Mouse (Mus musculus): ENCODE measurements around the gene Gm10912. TPM values are rescaled to one million over a fixed set of nuclear protein-coding genes. Genes with fewer than 3 reads are reported as not detected.
"Not testable (repeated sequence)": the region's sequence is repeated elsewhere in the genome, so short reads cannot be mapped to it uniquely, and the experiment has no call there.

Gene Gm10912
- under 1 TPM; 0.17 to 0.29 TPM for total RNA-seq (2021)

GRCm38 (mm10) chr2:104065526-104065925, at the start of gene Gm10912:
TSS of gene Gm10912 (plus strand) at chr2:104065826.
- not testable (repeated sequence) for DNase-seq

DNA sequence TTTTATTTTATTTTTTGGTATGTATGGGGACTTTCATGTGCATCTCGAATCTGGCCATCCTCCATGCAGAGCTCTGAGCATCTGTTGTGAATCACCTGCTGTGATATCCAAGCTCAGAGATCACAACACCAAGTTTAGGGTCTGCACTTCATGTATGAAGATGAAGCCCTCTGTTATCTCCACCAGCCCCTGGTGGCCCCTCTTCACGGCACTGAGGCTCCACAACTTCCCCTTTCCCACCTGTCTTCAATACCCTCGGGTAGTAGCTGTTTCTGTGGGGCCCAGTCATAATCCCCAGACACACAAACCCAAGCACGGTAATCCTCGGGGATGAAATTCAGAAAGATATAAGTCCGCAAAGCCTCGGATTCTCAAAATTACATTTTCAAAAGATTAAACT, 42.5 kb upstream of the Gm10912 start:
- no peak for DNase-seq

DNA sequence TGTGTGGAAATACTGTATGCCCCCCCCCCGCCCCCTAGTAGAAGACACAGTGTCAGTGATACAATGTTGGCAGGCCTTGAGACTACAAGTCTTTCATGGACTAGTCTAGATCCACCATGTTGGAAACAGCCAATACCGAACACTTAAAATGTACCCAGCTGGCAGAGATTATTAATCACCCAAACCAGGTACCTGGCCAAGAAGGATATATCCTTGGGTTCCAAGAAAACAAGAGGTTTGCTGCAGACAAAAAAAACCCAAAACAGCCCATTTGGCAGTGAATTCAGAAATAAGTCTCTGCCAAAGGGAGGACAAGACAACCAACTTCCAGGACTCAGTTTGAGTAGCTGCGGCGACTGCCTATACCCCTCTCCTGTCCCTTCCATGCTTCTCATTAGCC, 41.0 kb upstream of the Gm10912 start:
- no peak for DNase-seq

DNA sequence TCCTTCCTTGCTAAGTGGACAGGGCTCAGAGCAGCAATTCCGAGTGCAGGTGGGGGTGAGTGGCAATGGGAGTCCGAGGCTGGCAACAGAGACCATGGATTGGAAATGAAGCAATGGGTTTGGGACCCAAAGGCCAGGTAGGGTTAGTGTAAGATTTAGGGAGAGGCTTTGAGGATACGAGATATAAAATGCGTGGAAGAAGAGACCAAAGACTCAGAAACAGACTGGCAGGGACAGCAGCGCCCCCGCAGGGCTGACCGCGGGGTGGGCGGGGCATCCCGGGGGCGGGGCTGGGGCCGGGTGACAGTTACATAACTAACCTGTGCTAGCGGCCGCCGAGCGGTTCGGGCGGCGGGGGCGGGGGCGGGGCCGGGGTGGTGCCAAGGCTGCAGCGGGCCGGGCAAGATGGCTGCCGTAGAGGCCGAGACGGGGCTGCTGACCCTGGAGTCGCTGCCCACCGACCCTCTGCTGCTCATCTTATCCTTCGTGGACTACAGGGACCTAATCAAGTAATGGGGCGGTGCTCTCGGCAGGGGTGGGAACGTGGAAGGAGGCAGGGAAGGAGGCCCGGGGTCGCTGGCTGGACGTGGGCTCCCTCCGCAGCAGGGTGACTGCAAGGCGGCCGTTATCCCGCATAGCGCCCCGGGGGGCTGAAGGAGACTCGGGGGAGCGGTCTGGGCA, 38.0 kb upstream of the Gm10912 start, which contains the start of gene Fbxo3:
TSS of gene Fbxo3 (plus strand) at position 264 of the 681 bp plus-strand sequence.
- peak; percentile 92 for DNase-seq

- no peak for DNase-seq
These were observed 37.4 kb upstream of the Gm10912 start, which contains the start of gene 4931422A03Rik for GRCm38 (mm10) chr2:104028139-104028723. TSS of gene 4931422A03Rik (minus strand) at chr2:104028361.

DNA sequence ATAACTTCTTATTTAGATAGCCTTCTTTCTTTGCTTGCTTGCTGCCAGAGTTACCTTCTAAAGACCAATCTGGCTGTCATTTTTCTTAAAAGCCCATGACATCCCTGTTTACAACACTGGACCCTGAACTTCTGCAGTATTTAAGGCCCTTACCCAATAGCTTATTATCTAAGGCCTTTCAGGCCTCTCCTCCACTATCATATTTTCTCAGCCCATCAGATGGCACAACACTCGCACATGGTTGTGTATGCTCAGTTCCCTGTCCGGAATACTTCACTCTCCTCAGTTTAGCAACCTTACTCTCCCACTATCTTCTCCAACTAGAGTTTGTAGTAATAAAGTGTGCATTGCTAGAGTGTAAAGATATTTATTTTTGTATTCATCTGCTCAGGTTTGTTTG, 36.6 kb upstream of the Gm10912 start:
- no peak for DNase-seq

GRCm38 (mm10) chr2:104030381-104030780, 35.2 kb upstream of the Gm10912 start:
- DNase-seq = no peak

DNA sequence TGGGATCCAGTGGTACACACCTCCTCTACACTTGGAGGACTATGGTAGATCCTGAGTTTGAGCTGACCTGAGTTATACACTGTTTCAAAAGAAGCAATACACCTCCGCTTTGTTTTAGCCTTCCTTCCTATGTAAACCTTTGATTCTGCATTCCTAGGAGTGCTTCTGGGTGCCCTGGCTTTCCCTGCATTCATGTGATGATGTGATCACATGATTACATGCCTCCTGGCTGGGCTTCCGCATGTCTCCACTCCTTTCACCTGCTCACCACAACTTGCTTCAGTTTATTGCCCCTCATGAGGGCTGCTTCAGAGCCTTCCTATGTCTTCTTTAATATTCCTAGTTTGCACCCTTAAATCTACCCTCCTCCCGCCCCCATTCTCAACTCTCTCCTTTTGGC, 33.6 kb upstream of the Gm10912 start:
- no peak for DNase-seq

- DNase-seq = peak; percentile 79
These were observed 30.7 kb upstream of the Gm10912 start for GRCm38 (mm10) chr2:104034832-104035472.

- DNase-seq = no peak
These were observed 30.0 kb upstream of the Gm10912 start for GRCm38 (mm10) chr2:104035595-104035994.

GRCm38 (mm10) chr2:104036316-104036715, 29.3 kb upstream of the Gm10912 start:
- no peak for DNase-seq

- no peak for DNase-seq
These were observed 27.4 kb upstream of the Gm10912 start for GRCm38 (mm10) chr2:104038236-104038635.

- DNase-seq = no peak
These were observed 24.0 kb upstream of the Gm10912 start for GRCm38 (mm10) chr2:104041632-104042031.

DNA sequence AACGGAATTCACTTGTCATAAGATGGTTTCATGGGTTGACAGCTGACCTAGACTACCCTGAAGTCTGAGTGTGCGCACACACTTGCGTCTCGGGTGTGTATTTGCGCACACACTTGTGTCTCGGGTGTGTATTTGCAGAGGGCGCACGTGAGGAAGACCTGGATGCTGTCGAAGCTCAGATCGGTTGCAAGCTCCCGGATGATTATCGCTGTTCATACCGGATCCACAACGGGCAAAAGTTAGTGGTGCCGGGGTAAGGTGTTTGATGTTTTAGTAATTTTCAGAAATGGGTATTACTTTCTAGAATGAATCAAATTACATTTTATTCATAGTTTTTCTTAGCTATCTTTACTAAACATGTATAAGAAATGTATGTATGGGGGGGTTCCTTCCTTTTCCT, 22.9 kb upstream of the Gm10912 start:
- no peak for DNase-seq

- DNase-seq = no peak
These were observed 21.8 kb upstream of the Gm10912 start for GRCm38 (mm10) chr2:104043624-104044478.

- no peak for DNase-seq
These were observed 21.0 kb upstream of the Gm10912 start for GRCm38 (mm10) chr2:104044479-104045080.

DNA sequence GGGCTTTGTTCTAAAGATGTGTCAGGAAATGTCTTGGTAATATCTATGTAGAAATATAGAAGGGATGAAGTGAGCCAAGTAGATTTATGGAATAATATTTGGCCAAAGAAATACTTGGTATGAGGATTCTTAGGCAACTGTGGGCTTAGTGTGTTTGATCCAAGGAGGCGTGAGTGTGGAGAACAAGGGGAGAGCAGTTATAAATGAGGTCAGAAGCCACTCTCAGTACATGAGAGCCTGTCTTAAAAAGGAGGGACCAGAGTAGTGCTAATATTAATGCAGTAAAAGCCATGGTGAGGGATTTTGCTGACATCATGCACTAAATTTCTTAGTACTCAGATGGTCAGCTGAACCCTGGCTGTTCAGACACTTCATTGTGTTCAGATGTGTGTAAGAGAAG, 7.2 kb upstream of the Gm10912 start:
- no peak for DNase-seq

DNA sequence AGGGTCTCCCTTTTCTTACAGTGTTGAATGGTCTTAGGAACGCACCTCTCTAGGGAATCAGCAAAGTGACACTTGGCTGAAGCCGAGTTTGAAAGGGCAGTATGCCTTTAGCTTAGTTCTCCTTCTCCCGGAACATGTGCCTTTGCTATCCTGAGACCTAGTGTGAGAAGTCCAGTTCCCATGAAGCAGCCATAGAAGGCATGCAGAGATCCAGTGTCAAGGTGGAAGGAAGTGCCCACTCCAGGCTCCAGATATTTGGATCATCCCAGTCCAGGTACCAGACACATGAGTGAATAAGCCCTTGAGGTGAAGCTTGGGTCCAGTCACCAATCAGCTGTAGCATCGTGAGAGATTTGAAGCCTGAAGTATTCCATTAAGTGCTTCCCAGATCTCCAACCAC, 6.7 kb upstream of the Gm10912 start:
- DNase-seq = no peak

- no peak for DNase-seq
These were observed 5.8 kb upstream of the Gm10912 start for GRCm38 (mm10) chr2:104059786-104060185.

DNA sequence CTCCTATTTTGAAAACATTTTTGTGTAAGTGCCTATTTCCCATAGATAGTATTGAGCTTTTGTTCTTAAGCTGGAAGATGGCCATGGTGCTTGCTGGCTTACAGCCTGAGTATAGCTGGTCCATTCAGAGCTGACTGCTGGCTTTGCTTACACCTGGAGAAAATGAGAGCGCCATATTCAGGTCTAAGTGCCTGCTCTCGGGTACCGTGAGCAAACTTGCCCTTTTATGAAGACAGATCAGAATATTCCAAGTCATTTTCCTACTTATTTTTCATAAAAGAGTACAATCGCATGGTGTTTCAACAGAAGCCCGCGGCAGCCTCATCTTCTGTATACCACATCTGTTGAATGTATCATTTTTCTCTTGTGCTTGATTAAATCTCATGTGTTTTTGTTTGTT, 4.6 kb upstream of the Gm10912 start:
- no peak for DNase-seq

- no peak for DNase-seq
These were observed 3.0 kb upstream of the Gm10912 start for GRCm38 (mm10) chr2:104062665-104063064.

GRCm38 (mm10) chr2:104064152-104064551, 1.5 kb upstream of the Gm10912 start:
- DNase-seq = no peak
